Mouse (Mus musculus) heart, embryonic 14.5 days (tissue): ENCODE data around the gene Dctn2. TPM values are rescaled to one million over a fixed set of nuclear protein-coding genes. Genes with fewer than 3 reads are reported as not detected.

Experiments used
- ATAC-seq: fragments of 200-750 bp; cut with Nextera tagmentation; 2 replicates; pipeline ENCODE4 v1.8.0; 2017; ENCODE audit warnings: low read depth, moderate TSS enrichment; ENCODE audit not compliant: insufficient number of reproducible peaks, insufficient read depth, low FRiP score
- H3K27ac ChIP-seq, 2 experiments: fragments of 200-500 bp in 1 of 2; fragments of 300-500 bp in 1 of 2; sonication (generic) in 1 of 2; replicated peaks in 1 of 2; 2 replicates each; pipeline ENCODE4 v1.5.1; 2012 to 2014; ENCODE audit warnings: low read depth in 2 of 2, low read length in 2 of 2, control low read depth in 1 of 2, mild to moderate bottlenecking in 1 of 2, mixed read lengths in 1 of 2; ENCODE audit not compliant: control insufficient read depth in 1 of 2, insufficient read depth in 1 of 2
- H3K27me3 ChIP-seq: fragments of 300-500 bp; sonication (generic); 2 replicates; pipeline ENCODE4 v1.6.1; 2014; ENCODE audit warnings: mild to moderate bottlenecking, low read length, control low read depth; ENCODE audit not compliant: control insufficient read depth, insufficient read depth
- H3K36me3 ChIP-seq: fragments of 300-500 bp; sonication (generic); 2 replicates; pipeline ENCODE4 v1.6.1; 2014; ENCODE audit warnings: mild to moderate bottlenecking, control low read depth, low read length, mixed read lengths; ENCODE audit not compliant: control insufficient read depth, insufficient read depth
- H3K4me1 ChIP-seq, 2 experiments: fragments of 200-500 bp in 1 of 2; fragments of 300-500 bp in 1 of 2; sonication (generic) in 1 of 2; 2 replicates each; pipeline ENCODE4 v1.6.1; 2012 to 2014; ENCODE audit warnings: low read length in 2 of 2, control low read depth in 1 of 2, mixed read lengths in 1 of 2; ENCODE audit not compliant: control insufficient read depth in 2 of 2, insufficient read depth in 2 of 2
- H3K4me2 ChIP-seq: fragments of 300-500 bp; sonication (generic); 2 replicates; pipeline ENCODE4 v1.6.1; 2014; ENCODE audit warnings: mild to moderate bottlenecking, low read length
- H3K4me3 ChIP-seq, 2 experiments: fragments of 200-500 bp in 1 of 2; fragments of 300-500 bp in 1 of 2; sonication (generic) in 1 of 2; 2 replicates each; pipeline ENCODE4 v1.5.1; 2012 to 2014; ENCODE audit warnings: low read length in 2 of 2, mild to moderate bottlenecking in 2 of 2, control low read depth in 1 of 2, low read depth in 1 of 2, moderate library complexity in 1 of 2; ENCODE audit not compliant: control insufficient read depth in 1 of 2, insufficient read depth in 1 of 2
- H3K9ac ChIP-seq: fragments of 300-500 bp; sonication (generic); 2 replicates; pipeline ENCODE4 v1.6.1; 2014; ENCODE audit warnings: mild to moderate bottlenecking, low read length
- H3K9me3 ChIP-seq: fragments of 300-500 bp; sonication (generic); 2 replicates; pipeline ENCODE4 v1.6.1; 2016; ENCODE audit warnings: low read length, control low read depth; ENCODE audit not compliant: control insufficient read depth
- WGBS: fragments of 180-500 bp; shearing (Covaris S2); extraction: QIAGEN DNeasy Blood & Tissue Kit; methylation state at CpG from one replicate; pipeline ENCODE4 v1.1.7; 2014; 5-methylcytosine and 5-hydroxymethylcytosine counted together
- polyA plus RNA-seq: library from polyadenylated mRNA; unstranded; fragments of >200 nt; fragmentation: Nextera tagmentation; extraction: Ambion mirVana; gene quantifications from 2 replicates; pipeline ENCODE4 v1.2.1, GENCODE M21; 2014

Gene Dctn2
- polyA plus RNA-seq, 1 experiment from 2014 or later, result 137 TPM

- Histone ChIP-seq H3K27me3 (peaks cover 15% of the 10 kb centered on the region), H3K4me1 (no peaks in the 10 kb centered on the region), H3K9ac (no peak overlapping the region), H3K27ac (no peak overlapping the region), H3K4me3 (no peak overlapping the region), H3K36me3 (no peaks in the 10 kb centered on the region), H3K9me3 (no peaks in the 10 kb centered on the region), H3K4me2 (no peak overlapping the region)
- 78% methylated on average over 7 of the region's 7 CpGs for WGBS
- ATAC-seq, result no peak; the same call in 1 of the 2 replicates
These were observed 53.8 kb downstream of the Dctn2 start for GRCm38 (mm10) chr10:127319969-127320368.

- Histone ChIP-seq H3K9me3 (no peaks in the 10 kb centered on the region), H3K9ac (no peak within 1 kb of the TSS), H3K27me3 (peaks cover 32% of the 10 kb centered on the region), H3K36me3 (no peaks in the 10 kb centered on the region), H3K27ac (no peak within 1 kb of the TSS), H3K4me2 (no peak within 1 kb of the TSS), H3K4me3 (no peak within 1 kb of the TSS), H3K4me1 (peaks cover 9 to 11% of the 10 kb centered on the region in 2 experiments)
- no peak for ATAC-seq
- 60% methylated on average over 3 of the region's 3 CpGs for WGBS
These were observed 55.5 kb downstream of the Dctn2 start, which contains the start of gene Arhgap9 for GRCm38 (mm10) chr10:127321621-127322020. Arhgap9 (plus strand) TSS chr10:127321964.

- Histone ChIP-seq H3K27me3 (peaks cover 37% of the 10 kb centered on the region), H3K4me2 (no peak overlapping the region), H3K4me1 (peaks cover 9 to 15% of the 10 kb centered on the region in 2 experiments), H3K36me3 (no peaks in the 10 kb centered on the region), H3K9ac (no peak overlapping the region), H3K9me3 (no peaks in the 10 kb centered on the region), H3K4me3 (no peak overlapping the region), H3K27ac (no peak overlapping the region)
- ATAC-seq, result no peak
- 48% methylated on average over 13 of the region's 13 CpGs for WGBS
These were observed 56.0 kb downstream of the Dctn2 start for GRCm38 (mm10) chr10:127322178-127322577.

- ATAC-seq, result no peak
- Histone ChIP-seq H3K27ac (no peak overlapping the region), H3K4me1 (peaks cover 9 to 15% of the 10 kb centered on the region in 2 experiments), H3K9me3 (no peaks in the 10 kb centered on the region), H3K9ac (no peak overlapping the region), H3K4me3 (no peak overlapping the region), H3K4me2 (no peak overlapping the region), H3K36me3 (no peaks in the 10 kb centered on the region), H3K27me3 (peaks cover 42% of the 10 kb centered on the region)
- 64% methylated on average over 4 of the region's 4 CpGs for WGBS
These were observed 56.5 kb downstream of the Dctn2 start for GRCm38 (mm10) chr10:127322669-127323068.

- Histone ChIP-seq H3K27me3 (peaks cover 48% of the 10 kb centered on the region), H3K4me1 (peaks cover 9 to 15% of the 10 kb centered on the region in 2 experiments), H3K4me3 (no peak overlapping the region), H3K9me3 (no peaks in the 10 kb centered on the region), H3K27ac (no peak overlapping the region), H3K4me2 (no peak overlapping the region), H3K9ac (no peak overlapping the region), H3K36me3 (no peaks in the 10 kb centered on the region)
- no peak for ATAC-seq
- WGBS, result 69% methylated on average over 17 of the region's 17 CpGs
These were observed 57.1 kb downstream of the Dctn2 start for GRCm38 (mm10) chr10:127323131-127323855.

GRCm38 (mm10) chr10:127324495-127324894, 58.3 kb downstream of the Dctn2 start:
- Histone ChIP-seq H3K9ac (no peak overlapping the region), H3K4me3 (no peak overlapping the region), H3K4me2 (no peak overlapping the region), H3K27ac (no peak overlapping the region), H3K27me3 (peaks cover 60% of the 10 kb centered on the region), H3K36me3 (no peaks in the 10 kb centered on the region), H3K9me3 (no peaks in the 10 kb centered on the region), H3K4me1 (peaks cover 9 to 15% of the 10 kb centered on the region in 2 experiments)
- WGBS, result 8% methylated on average over 7 of the region's 7 CpGs
- no peak for ATAC-seq

- Histone ChIP-seq H3K27me3 (peaks cover 68% of the 10 kb centered on the region), H3K36me3 (no peaks in the 10 kb centered on the region), H3K4me2 (peak overlapping the region; percentile 89), H3K4me3 (peak overlapping the region; percentile 47 to 51), H3K9ac (peak overlapping the region; percentile 65; the same call in 1 of the 2 replicates), H3K9me3 (no peaks in the 10 kb centered on the region), H3K4me1 (peaks cover 9 to 15% of the 10 kb centered on the region in 2 experiments), H3K27ac (no peak overlapping the region)
- 38% methylated on average over 14 of the region's 14 CpGs for WGBS
- ATAC-seq, result no peak
These were observed 59.4 kb downstream of the Dctn2 start for GRCm38 (mm10) chr10:127325454-127326016.
